9 mouse cellular contexts compared by ENCODE assay signal in genomic region chr11:120311561-120311960, GRCm38 (mm10). TPM values are rescaled to one million over a fixed set of nuclear protein-coding genes. Genes with fewer than 3 reads are reported as not detected.
DNase-seq lines count a peak whose midpoint lies in the region; ATAC-seq and TF ChIP-seq lines count a peak whose summit lies in the region.
"Had no signal": no experiment of that assay in that cellular context is flagged by ENCODE, and none has a peak within 500 bp of the region (broad histone marks: within the 10 kb centered on the region; RNA-seq: fewer than 3 reads in every experiment).

No protein-coding gene starts in this region.

- no peak for TF ChIP-seq EP300 in liver, embryonic 14.5 days (IDR thresholded peaks at IDR 0.05; ENCODE audit: low read depth)

- H3K4me1 ChIP-seq in E14TG2a.4 (replicated peaks; ENCODE audit: low read depth, low read length): peaks cover 45% of the 10 kb centered on the region
- H3K4me1 ChIP-seq in forebrain, postnatal 0 days (ENCODE audit: insufficient read depth): peaks cover 18% of the 10 kb centered on the region; the same call in 1 of the 2 replicates
- peaks cover 12 to 21% of the 10 kb centered on the region in 2 experiments for H3K4me1 ChIP-seq in liver, embryonic 14.5 days (replicated peaks; ENCODE audit: control insufficient read depth in 2 of 2, insufficient read depth in 2 of 2, low read length in 1 of 2)
- H3K4me1 ChIP-seq in neural tube, embryonic 14.5 days (ENCODE audit: control insufficient read depth, insufficient read depth, low read length): peaks cover 29% of the 10 kb centered on the region

- peaks cover 42% of the 10 kb centered on the region for H3K9me3 ChIP-seq in E14TG2a.4 (ENCODE audit: low read length)
- no peaks in the 10 kb centered on the region for H3K9me3 ChIP-seq in forebrain, postnatal 0 days (ENCODE audit: low read length)
- no peaks in the 10 kb centered on the region for H3K9me3 ChIP-seq in liver, embryonic 14.5 days (ENCODE audit: control insufficient read depth, low read length)
- H3K9me3 ChIP-seq in neural tube, embryonic 14.5 days (ENCODE audit: control insufficient read depth, low read length): no peaks in the 10 kb centered on the region

- TF ChIP-seq CTCF in E14TG2a.4 (conservative IDR thresholded peaks at IDR 0.05; ENCODE audit: low read length): no peak
- no peak for TF ChIP-seq CTCF in forebrain, postnatal 0 days (IDR thresholded peaks at IDR 0.05; ENCODE audit: low read depth)
- TF ChIP-seq CTCF in liver, embryonic 14.5 days (IDR thresholded peaks at IDR 0.05; ENCODE audit: low read depth): no peak

- H3K4me2 ChIP-seq in forebrain, postnatal 0 days (ENCODE audit: low read depth): peak overlapping the region; percentile 91
- peak overlapping the region; percentile 79 for H3K4me2 ChIP-seq in liver, embryonic 14.5 days (ENCODE audit: low read depth)
- H3K4me2 ChIP-seq in neural tube, embryonic 14.5 days (ENCODE audit: low read depth, low read length): peak overlapping the region; percentile 75

- H3K27ac ChIP-seq in forebrain, postnatal 0 days (ENCODE audit: low read depth, low read length): peak overlapping the region; percentile 81
- H3K27ac ChIP-seq in liver, embryonic 14.5 days: no peak overlapping the region
- peak overlapping the region; percentile 90 for H3K27ac ChIP-seq in neural tube, embryonic 14.5 days (ENCODE audit: low read depth, low read length)

- no peaks in the 10 kb centered on the region for H3K36me3 ChIP-seq in E14TG2a.4 (ENCODE audit: insufficient read depth, low read length)
- no peaks in the 10 kb centered on the region for H3K36me3 ChIP-seq in forebrain, postnatal 0 days (ENCODE audit: insufficient read depth)
- no peaks in the 10 kb centered on the region for H3K36me3 ChIP-seq in liver, embryonic 14.5 days (replicated peaks; ENCODE audit: control insufficient read depth, insufficient read depth, low read depth)
- no peaks in the 10 kb centered on the region for H3K36me3 ChIP-seq in neural tube, embryonic 14.5 days (ENCODE audit: control insufficient read depth, insufficient read depth, low read length)

- peaks cover 29% of the 10 kb centered on the region for H3K27me3 ChIP-seq in E14TG2a.4 (ENCODE audit: insufficient read depth, low read length)
- H3K27me3 ChIP-seq in forebrain, postnatal 0 days (ENCODE audit: insufficient read depth, low read length): no peaks in the 10 kb centered on the region
- peaks cover 4% of the 10 kb centered on the region; the same call in 1 of the 2 replicates for H3K27me3 ChIP-seq in liver, embryonic 14.5 days (ENCODE audit: control insufficient read depth, insufficient read depth, low read length)
- H3K27me3 ChIP-seq in neural tube, embryonic 14.5 days (ENCODE audit: control insufficient read depth, insufficient read depth, low read length): no peaks in the 10 kb centered on the region

- H3K4me3 ChIP-seq in E14TG2a.4 (replicated peaks; ENCODE audit: low read length): peak overlapping the region; percentile 37; the same call in 1 of the 2 replicates
- peak overlapping the region; percentile 41 for H3K4me3 ChIP-seq in forebrain, postnatal 0 days (ENCODE audit: low read depth, low read length)
- H3K4me3 ChIP-seq in liver, embryonic 14.5 days (ENCODE audit: insufficient read depth in 1 of 2, low read depth in 2 of 2, low read length in 2 of 2): no peak overlapping the region; a peak in 1 of 4 replicates
- peak overlapping the region; percentile 32 for H3K4me3 ChIP-seq in neural tube, embryonic 14.5 days (ENCODE audit: low read depth, low read length)

- 54% methylated on average over 10 of the region's 10 CpGs for WGBS in forebrain, postnatal 0 days
- 62% methylated on average over 10 of the region's 10 CpGs for WGBS in liver, embryonic 14.5 days (ENCODE audit: insufficient replicate concordance)
- WGBS in neural tube, embryonic 14.5 days: 37% methylated on average over 10 of the region's 10 CpGs

- H3K9ac ChIP-seq in forebrain, postnatal 0 days: peak overlapping the region; percentile 68; the same call in 1 of the 2 replicates
- H3K9ac ChIP-seq in liver, embryonic 14.5 days (replicated peaks): no peak overlapping the region
- H3K9ac ChIP-seq in neural tube, embryonic 14.5 days (replicated peaks; ENCODE audit: low read depth, low read length): peak overlapping the region; percentile 68

- peak; percentile 26 to 41 for DNase-seq in cerebellum, postnatal 10 days
- no peak for DNase-seq in cerebellum, postnatal 36 days
- no peak for DNase-seq in forebrain, postnatal 0 days
- DNase-seq in liver, embryonic 14.5 days (ENCODE audit: low read depth in 3 of 3, low spot score in 3 of 3): no peak
- DNase-seq in embryo, embryonic 9.5 days (ENCODE audit: extremely low spot score): no peak
- no peak for DNase-seq in ovary, adult 18-20 months (ENCODE audit: low spot score)

- no peak for ATAC-seq in forebrain, postnatal 0 days
- no peak for ATAC-seq in liver, embryonic 14.5 days (ENCODE audit: insufficient read depth)
- no peak for ATAC-seq in neural tube, embryonic 14.5 days (ENCODE audit: low read depth)

RNA-seq across cellular contexts. Expression of gene Actg1, which starts 36.8 kb away (rescaled TPM):
- 2,455 and 2,516 TPM in 2 replicates for total RNA-seq in forebrain, postnatal 0 days (2014; rRNA removed)
- 4,096 and 4,381 TPM in 2 replicates for polyA plus RNA-seq in forebrain, postnatal 0 days (2015; fragmentation: Nextera tagmentation; extraction: Ambion mirVana)
- polyA plus RNA-seq in liver, embryonic 14.5 days (2012; rRNA removed): 256 and 265 TPM in 2 replicates
- polyA plus RNA-seq in liver, embryonic 14.5 days (2014; fragmentation: Nextera tagmentation; extraction: Ambion mirVana): 451 and 544 TPM in 2 replicates
- 4,176 and 4,177 TPM in 2 replicates for polyA plus RNA-seq in neural tube, embryonic 14.5 days (2014; fragmentation: Nextera tagmentation; extraction: Ambion mirVana)

RNA-seq across cellular contexts. Expression of gene Fscn2, which starts 49.8 kb away (rescaled TPM):
- total RNA-seq in forebrain, postnatal 0 days (2014; rRNA removed): 0.29 TPM in 1 of 2 replicates, not detected in the other
- 1.9 and 2.0 TPM in 2 replicates for polyA plus RNA-seq in forebrain, postnatal 0 days (2015; fragmentation: Nextera tagmentation; extraction: Ambion mirVana)
- polyA plus RNA-seq in liver, embryonic 14.5 days (2012; rRNA removed): not detected in 2 replicates
- polyA plus RNA-seq in liver, embryonic 14.5 days (2014; fragmentation: Nextera tagmentation; extraction: Ambion mirVana): not detected in 2 replicates
- polyA plus RNA-seq in neural tube, embryonic 14.5 days (2014; fragmentation: Nextera tagmentation; extraction: Ambion mirVana): 0.63 and 1.7 TPM in 2 replicates
- total RNA-seq: layer of hippocampus, postnatal 10 days had no signal

Comparison
In these comparisons a context has a peak if more than half of its experiments do, and no peak if none do; other contexts are left out.
1. DNase-seq: peak in cerebellum, postnatal 10 days (2 of 2); none in cerebellum, postnatal 36 days (0 of 2), forebrain, postnatal 0 days (single experiment), liver, embryonic 14.5 days (0 of 3), embryo, embryonic 9.5 days (single experiment) and ovary, adult 18-20 months (single experiment).
2. H3K4me3 ChIP-seq: peak in E14TG2a.4 (single experiment), forebrain, postnatal 0 days (single experiment) and neural tube, embryonic 14.5 days (single experiment); none in liver, embryonic 14.5 days (0 of 2).
3. Peak in every context shown above with its lines, with median percentiles within 50 percentile points of each other: H3K4me2 ChIP-seq.